Mouse (Mus musculus) activated CD4-positive, CD25-positive, alpha-beta regulatory T cell (primary cell): ENCODE measurements around the gene Ptch2. TPM values are rescaled to one million over a fixed set of nuclear protein-coding genes. Genes with fewer than 3 reads are reported as not detected.

ENCODE experiments used
- polyA plus RNA-seq, 2 experiments: library from polyadenylated mRNA; unstranded; fragments of 100-300 nt; shearing (Covaris generic); gene quantifications; one replicate each; pipeline ENCODE4 v1.2.1; 2017

Gene Ptch2
- under 1 TPM; 0.10 to 0.16 TPM for polyA plus RNA-seq

DNA sequence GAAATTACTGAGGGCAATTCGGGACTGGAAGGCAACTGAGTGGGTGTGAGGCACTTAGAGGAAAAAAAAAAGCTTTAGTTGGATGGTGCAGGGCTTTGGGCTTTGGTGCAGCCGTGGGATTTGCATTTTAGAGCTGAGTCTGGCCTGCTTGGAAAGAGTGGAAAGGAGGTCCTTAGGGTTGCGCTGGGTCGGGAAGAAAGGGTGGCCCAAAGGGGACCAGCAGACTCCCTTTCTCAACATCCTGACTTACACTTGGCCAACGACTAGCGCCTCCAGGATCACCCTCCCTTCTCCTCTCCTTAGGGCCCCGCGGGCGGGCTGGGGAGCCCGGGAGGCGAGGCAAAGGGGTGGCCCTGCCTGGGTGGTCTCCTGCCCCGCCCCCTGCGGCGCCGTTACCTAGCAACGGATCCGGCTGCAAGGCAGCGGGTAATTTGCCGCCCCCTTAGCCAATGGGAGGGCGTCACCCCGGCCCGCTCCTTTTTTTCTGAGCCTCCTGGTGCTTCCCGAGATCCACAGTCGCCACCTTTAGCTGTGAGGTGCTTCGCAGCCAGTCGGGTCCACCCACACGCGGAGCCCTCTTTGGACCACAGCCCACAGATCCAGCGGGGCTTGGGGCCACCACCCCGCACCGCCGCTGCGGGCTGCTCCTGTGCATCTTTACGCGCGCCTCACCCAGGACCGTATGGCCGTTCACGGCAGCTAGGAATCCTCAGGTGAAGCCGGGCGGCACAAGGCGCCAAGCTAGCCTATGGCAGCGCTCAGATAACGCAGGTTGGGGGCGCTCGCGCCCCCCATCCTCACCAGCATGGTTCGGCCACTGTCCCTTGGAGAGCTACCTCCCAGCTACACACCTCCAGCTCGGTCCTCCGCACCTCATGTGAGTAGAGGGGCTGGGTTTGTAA, at the start of gene Ptch2:
Gene Ptch2, plus strand, starts transcription at position 525 of the 902 bp plus-strand sequence.

DNA sequence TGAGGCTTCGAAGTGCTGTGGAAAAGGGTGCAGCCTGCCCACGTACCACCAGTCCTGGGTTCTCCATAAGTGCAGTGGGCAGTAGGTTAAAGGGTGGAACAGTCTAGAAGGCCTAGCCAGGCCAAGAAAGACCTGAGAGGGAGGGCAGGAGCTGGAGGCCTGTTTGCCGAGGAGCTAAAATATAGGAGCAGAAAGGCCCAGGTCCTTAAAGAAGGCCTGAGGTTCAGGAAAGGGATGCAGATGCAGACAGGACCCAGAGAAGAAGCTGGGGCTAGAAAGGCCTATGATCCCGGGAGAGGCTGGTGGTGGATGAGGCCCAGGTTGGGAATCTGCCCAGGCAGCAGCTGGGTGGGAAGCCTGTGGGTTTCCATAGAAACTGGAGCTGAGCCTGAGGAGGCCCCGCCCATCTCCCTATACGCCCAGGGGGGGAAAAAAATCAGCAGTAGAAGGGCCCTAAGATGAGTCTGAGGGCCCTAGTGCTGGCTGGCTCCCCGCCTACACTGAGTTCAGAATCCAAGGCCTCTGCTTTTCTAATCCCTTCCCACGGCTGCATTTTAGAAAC, 29.6 kb downstream of the Ptch2 start, which contains the start of gene Btbd19:
Gene Btbd19, minus strand, starts transcription at position 378 of the 562 bp plus-strand sequence.

DNA sequence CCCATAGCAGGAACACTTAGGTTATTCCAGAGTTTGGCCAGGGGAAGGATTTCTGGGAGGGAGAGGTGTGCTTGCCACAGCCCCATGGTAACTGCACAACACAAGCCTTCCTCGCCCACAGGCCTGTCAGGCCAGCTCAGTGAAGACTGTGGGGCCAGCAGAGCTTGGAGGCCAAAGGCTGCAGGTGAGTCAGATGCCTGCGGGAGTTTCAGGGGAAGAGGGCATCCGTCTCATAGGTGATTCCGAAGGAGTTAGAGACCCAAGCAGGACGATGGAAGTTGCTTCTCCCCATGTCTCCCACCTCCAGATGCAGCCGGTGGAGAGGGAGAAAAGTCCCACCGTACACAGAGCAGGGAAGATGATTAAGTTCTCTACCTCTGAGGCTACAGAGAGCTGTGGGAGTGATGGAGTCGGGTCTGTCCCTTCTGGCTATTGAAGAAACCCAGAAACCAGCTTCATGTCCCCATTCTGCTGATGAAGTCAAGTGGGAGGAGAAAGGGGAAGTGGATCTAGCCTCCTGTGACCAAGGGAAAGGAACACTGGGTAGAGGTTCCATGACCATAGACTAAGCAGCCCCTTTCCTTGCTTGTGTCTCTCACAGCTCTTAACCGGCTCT, 30.9 kb downstream of the Ptch2 start, which contains the start of gene Tctex1d4:
Gene Tctex1d4, plus strand, starts transcription at position 120 of the 616 bp plus-strand sequence.

DNA sequence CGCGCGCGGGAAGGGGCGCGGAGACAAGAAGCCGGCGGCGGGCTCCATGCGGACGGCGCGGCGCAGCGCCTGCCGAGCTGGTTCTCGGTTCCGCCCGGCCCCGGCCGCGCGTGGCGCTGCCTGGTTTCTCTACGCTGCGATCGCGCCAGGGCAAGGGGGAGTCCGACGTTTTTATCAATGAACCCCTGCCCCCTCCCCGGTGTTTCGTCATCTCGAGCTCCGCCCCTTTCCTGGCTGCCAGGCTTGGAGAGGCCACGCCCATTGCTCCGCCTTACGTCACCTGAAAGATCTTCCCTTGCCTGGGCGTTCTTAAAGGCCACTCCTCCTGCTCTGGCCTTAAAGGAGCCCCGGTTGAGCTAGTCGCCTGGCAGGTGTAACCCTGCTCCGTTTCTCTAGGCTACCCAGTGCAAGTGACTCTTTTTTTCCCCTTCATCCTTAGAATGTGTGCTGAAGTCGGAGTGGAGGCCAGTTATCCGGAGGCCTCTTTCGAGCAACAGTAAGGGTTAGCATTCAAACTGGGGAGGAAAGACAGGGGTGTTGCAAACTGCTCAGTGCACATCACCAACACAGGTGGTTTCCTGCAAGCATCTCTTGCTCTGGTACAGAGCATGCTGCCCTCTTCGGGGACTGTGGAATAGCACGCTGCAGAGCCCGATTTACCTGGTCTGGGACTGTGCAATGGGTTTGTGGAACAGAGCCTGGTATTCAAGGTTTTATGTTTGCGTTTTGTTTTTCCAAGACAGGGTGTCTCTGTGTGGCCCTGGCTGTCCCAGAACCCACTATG, 38.1 kb downstream of the Ptch2 start, which contains the start of gene Plk3:
Gene Plk3, minus strand, starts transcription at position 147 of the 784 bp plus-strand sequence.

DNA sequence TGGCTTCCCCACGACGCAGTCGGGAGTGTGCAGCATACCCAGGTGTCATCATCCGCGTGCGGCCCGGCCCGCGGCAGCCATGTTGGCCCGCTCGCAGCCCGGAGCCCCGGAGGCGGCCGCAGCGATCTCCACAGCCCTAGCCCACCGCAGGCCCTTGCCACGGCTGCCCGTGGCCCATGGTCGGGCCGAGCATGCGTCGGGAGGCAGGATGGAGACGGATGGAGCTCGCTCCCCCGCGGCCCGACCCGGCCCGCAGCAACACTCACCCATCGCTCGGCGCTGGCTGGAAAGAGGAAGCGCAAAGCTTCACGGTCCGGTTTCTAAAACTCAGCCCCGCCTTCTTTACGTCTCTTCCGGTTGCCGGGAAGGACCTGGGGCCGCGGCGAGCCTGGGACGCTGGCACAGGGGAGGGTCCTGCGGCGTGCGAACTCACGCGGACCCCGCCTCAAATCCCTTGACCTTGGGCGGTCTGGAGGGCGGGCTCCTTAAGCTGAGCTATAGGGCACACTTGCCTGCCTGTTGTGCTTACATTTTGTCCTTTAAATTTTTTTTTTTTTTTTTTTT, 60.0 kb downstream of the Ptch2 start, which contains the start of gene Rps8:
Gene Rps8, minus strand, starts transcription at position 452 of the 564 bp plus-strand sequence.

Other genes starting within 250 kb of the Ptch2 start
- gene Zswim5, start 218.7 kb upstream of the Ptch2 start, polyA plus RNA-seq: under 1 TPM; 0.04 to 0.21 TPM
- 100 to 1,000 TPM in 1 of 2 experiments, 10 to 100 TPM in 1; 96.6 to 135 TPM for gene Urod, start 101.7 kb upstream of the Ptch2 start, polyA plus RNA-seq
- gene Hectd3, start 100.8 kb upstream of the Ptch2 start, polyA plus RNA-seq: 10 to 100 TPM; 30.4 to 36.9 TPM
- gene Eif2b3, start 76.7 kb upstream of the Ptch2 start, polyA plus RNA-seq: 10 to 100 TPM; 21.8 to 30.6 TPM
- 10 to 100 TPM; 44.3 to 51.7 TPM for gene Btbd19, start 29.6 kb downstream of the Ptch2 start, polyA plus RNA-seq
- gene Tctex1d4, start 30.7 kb downstream of the Ptch2 start, polyA plus RNA-seq: 1 to 10 TPM; 1.8 to 3.0 TPM
- 10 to 100 TPM; 45.2 to 80.3 TPM for gene Plk3, start 37.9 kb downstream of the Ptch2 start, polyA plus RNA-seq
- 100 to 1,000 TPM; 408 to 760 TPM for gene Rps8, start 60.2 kb downstream of the Ptch2 start, polyA plus RNA-seq
- gene Kif2c, start 86.6 kb downstream of the Ptch2 start, polyA plus RNA-seq: 1 to 10 TPM; 5.5 to 7.0 TPM
- under 1 TPM; 0.32 to 0.38 TPM for gene Tmem53, start 155.9 kb downstream of the Ptch2 start, polyA plus RNA-seq
- gene Armh1, start 156.1 kb downstream of the Ptch2 start, polyA plus RNA-seq: not detected